In the genomic region with DNA sequence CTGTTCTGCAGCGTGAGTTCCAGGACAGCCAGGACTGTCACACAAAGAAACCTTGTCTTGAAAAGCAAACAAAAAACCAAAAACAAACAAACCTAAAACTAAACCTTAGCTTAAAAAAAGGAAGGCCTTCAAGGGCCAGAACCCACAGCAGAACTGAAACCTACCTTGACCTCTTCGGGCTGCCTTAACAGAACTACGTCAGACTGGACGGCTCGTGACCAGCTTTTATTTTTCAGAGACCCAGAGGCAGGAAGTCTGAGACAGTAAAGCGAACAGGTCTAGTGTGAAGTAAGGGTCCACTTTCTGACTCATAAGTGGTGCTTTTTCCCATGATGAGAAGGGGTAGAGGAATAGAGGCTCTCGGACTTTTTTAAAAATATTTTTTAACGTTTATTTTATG, we compare ENCODE assay signal across 26 mouse cellular contexts. TPM values are rescaled to one million over a fixed set of nuclear protein-coding genes. Genes with fewer than 3 reads are reported as not detected.
A peak's percentile ranks its signal among the peaks of the same experiment; 100 is the strongest.
DNase-seq lines count a peak whose midpoint lies in the region; ATAC-seq lines count a peak whose summit lies in the region.
"Had no signal": no experiment of that assay in that cellular context is flagged by ENCODE, and none has a peak within 500 bp of the region (broad histone marks: within the 10 kb centered on the region; RNA-seq: fewer than 3 reads in every experiment).

No protein-coding gene starts in this region.

- peak; percentile 87 for DNase-seq in heart, adult 11 months
- DNase-seq in heart, embryonic 10.5 days (ENCODE audit: low spot score), result no peak
- peak; percentile 22 for DNase-seq in spleen, adult 12 weeks (ENCODE audit: low spot score)
- no peak for DNase-seq in spleen, postnatal 4 days (ENCODE audit: low spot score in 2 of 2)
- peak; percentile 85 for DNase-seq in splenic B cell, adult 2 months (ENCODE audit: low read depth, low spot score)
- no peak for DNase-seq in kidney, adult 8-10 months
- no peak for DNase-seq in ovary, adult 18-20 months (ENCODE audit: low spot score)
- DNase-seq: adrenal gland, postnatal 25 days; cerebellum, adult 18-20 months; cerebellum, postnatal 25 days; forebrain, postnatal 0 days; kidney, adult 2 months; kidney, postnatal 4 days; midbrain, embryonic 14.5 days; thymus, postnatal 25 days had no signal

- ATAC-seq in granulocyte monocyte progenitor cell, adult 5-6 weeks (replicated peaks; ENCODE audit: poor library complexity, severe bottlenecking), result peak; percentile 47
- ATAC-seq: forebrain, postnatal 0 days; hindbrain, embryonic 16.5 days; intestine, embryonic 15.5 days; lung, postnatal 0 days had no signal

- H3K27ac ChIP-seq in heart, embryonic 10.5 days, result no peak overlapping the region
- H3K27ac ChIP-seq: embryonic facial prominence, embryonic 10.5 days; embryonic facial prominence, embryonic 15.5 days; forebrain, embryonic 12.5 days; heart, embryonic 15.5 days; intestine, embryonic 15.5 days; kidney, postnatal 0 days; macrophage; stomach, embryonic 15.5 days had no signal

- H3K9me3 ChIP-seq in heart, embryonic 10.5 days, result no peaks in the 10 kb centered on the region
- H3K9me3 ChIP-seq: embryonic facial prominence, embryonic 10.5 days; embryonic facial prominence, embryonic 15.5 days; forebrain, embryonic 12.5 days; heart, embryonic 15.5 days; intestine, embryonic 15.5 days; stomach, embryonic 15.5 days had no signal

- H3K27me3 ChIP-seq in heart, embryonic 10.5 days (ENCODE audit: insufficient read depth, poor library complexity, severe bottlenecking), result peaks cover 6% of the 10 kb centered on the region
- H3K27me3 ChIP-seq in splenic B cell, adult 2 months (ENCODE audit: control insufficient read depth, insufficient read depth, low read length, poor library complexity, severe bottlenecking), result no peaks in the 10 kb centered on the region
- H3K27me3 ChIP-seq: embryonic facial prominence, embryonic 15.5 days; forebrain, embryonic 12.5 days; heart, embryonic 15.5 days; intestine, embryonic 15.5 days; stomach, embryonic 15.5 days had no signal

- H3K4me3 ChIP-seq in heart, embryonic 10.5 days, result no peak overlapping the region
- H3K4me3 ChIP-seq: embryonic facial prominence, embryonic 10.5 days; embryonic facial prominence, embryonic 15.5 days; forebrain, embryonic 12.5 days; heart, embryonic 15.5 days; intestine, embryonic 15.5 days; stomach, embryonic 15.5 days had no signal

- H3K4me1 ChIP-seq in heart, embryonic 10.5 days, result peaks cover 12% of the 10 kb centered on the region
- H3K4me1 ChIP-seq: stomach, embryonic 15.5 days had no signal

- no peaks in the 10 kb centered on the region for H3K36me3 ChIP-seq in heart, embryonic 10.5 days
- no peaks in the 10 kb centered on the region for H3K36me3 ChIP-seq in splenic B cell, adult 2 months (ENCODE audit: control insufficient read depth, insufficient read depth, low read length, poor library complexity, severe bottlenecking)
- H3K36me3 ChIP-seq: embryonic facial prominence, embryonic 10.5 days; embryonic facial prominence, embryonic 15.5 days; forebrain, embryonic 12.5 days; heart, embryonic 15.5 days; intestine, embryonic 15.5 days; stomach, embryonic 15.5 days had no signal

- 83% methylated on average over 8 of the region's 8 CpGs for WGBS in heart, embryonic 10.5 days

RNA-seq across cellular contexts. Expression of a gene that starts 26.5 kb away (rescaled TPM):
- polyA plus RNA-seq in heart, embryonic 10.5 days (2016; fragmentation: Nextera tagmentation; extraction: Ambion mirVana), result 450 and 452 TPM in 2 replicates
- 374 and 389 TPM in 2 replicates for total RNA-seq in granulocyte monocyte progenitor cell, adult 5-6 weeks (2014; fragmentation: Nextera tagmentation)
- total RNA-seq in granulocyte monocyte progenitor cell, adult 5-6 weeks (2017), result 129 and 155 TPM in 2 replicates

RNA-seq across cellular contexts. Expression of a gene that starts 35.3 kb away (rescaled TPM):
- polyA plus RNA-seq in heart, embryonic 10.5 days (2016; fragmentation: Nextera tagmentation; extraction: Ambion mirVana), result 532 and 637 TPM in 2 replicates
- 530 and 613 TPM in 2 replicates for total RNA-seq in granulocyte monocyte progenitor cell, adult 5-6 weeks (2014; fragmentation: Nextera tagmentation)
- total RNA-seq in granulocyte monocyte progenitor cell, adult 5-6 weeks (2017), result 186 and 246 TPM in 2 replicates

Comparison
In these comparisons a context has a peak if more than half of its experiments do, and no peak if none do; other contexts are left out.
1. DNase-seq: peak in heart, adult 11 months (single experiment), spleen, adult 12 weeks (single experiment) and splenic B cell, adult 2 months (single experiment); none in heart, embryonic 10.5 days (single experiment), spleen, postnatal 4 days (0 of 2), kidney, adult 8-10 months (0 of 2) and ovary, adult 18-20 months (single experiment).